Mouse (Mus musculus): Measurements from ENCODE around the gene Os9.
"Not testable (repeated sequence)": the region's sequence is repeated elsewhere in the genome, so short reads cannot be mapped to it uniquely, and the experiment has no call there.

Os9 gene

GRCm38 (mm10) chr10:127121066-127121477, at the start of gene Os9:
Gene Os9, minus strand, starts transcription at chr10:127121131.
- peak; percentile 96 for DNase-seq

DNA sequence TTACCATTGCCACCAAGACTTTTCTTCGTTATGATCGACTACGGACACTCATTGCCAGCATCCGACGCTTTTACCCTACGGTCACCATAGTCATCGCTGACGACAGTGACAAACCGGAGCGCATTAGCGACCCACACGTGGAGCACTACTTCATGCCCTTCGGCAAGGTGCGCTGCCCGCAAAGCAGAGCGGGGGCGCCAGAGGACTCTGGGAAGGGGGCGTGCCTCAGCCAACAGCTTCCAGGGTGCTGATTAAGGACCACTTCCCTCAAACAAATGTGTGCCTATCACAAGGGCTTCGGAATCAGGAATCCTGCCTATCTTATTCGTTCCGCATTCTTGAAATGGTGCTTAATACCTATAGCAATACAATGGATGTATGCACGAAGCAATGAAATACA, 49.1 kb upstream of the Os9 start:
- DNase-seq, result no peak

DNA sequence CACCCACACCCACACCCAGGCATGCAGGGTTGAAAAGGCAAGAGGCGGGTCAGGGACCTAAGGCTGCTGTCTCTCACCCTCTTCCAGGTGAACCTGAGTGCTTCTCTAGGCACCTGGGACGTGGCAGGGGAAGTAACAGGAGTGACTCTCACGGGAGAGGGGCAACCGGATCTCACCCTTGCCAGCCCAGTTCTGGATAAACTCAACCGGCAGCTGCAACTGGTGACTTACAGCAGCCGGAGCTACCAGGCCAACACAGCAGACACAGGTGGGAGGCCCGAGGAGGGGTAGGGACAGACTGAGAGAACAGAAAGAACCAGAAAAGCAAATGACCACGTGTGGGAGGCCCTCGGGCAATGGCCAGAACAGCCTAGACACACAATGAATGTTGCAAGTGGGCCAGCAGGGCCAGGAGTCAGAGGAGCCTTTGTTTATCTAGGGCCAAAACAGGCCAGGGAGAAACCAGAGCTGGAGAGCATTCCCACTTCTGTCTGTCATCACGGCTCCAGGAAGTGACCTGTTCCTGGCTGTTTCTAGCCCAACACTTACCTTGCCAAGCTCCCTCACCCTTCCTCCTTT, 46.8 kb upstream of the Os9 start:
- no peak for DNase-seq

GRCm38 (mm10) chr10:127166771-127167613, 46.1 kb upstream of the Os9 start:
- DNase-seq, result no peak

- no peak for DNase-seq
Measured at GRCm38 (mm10) chr10:127166404-127166715, 45.4 kb upstream of the Os9 start.

GRCm38 (mm10) chr10:127165654-127166403, 44.9 kb upstream of the Os9 start:
- peak; percentile 74 to 84 for DNase-seq

DNA sequence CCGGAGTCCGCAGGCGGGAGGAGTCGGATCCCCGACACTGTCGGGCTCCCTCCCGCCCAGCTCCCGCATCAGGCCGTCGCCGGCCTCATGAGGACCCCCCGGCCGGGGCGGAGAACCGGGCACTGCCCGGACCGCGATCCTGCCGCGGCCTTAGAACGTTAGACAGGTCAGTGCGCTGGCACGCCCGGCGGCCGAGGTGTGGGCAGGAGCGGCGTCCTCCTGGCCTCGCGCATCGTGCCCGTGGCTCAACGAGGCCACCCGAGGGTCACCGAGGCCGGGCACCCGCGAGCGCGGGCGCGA, 44.4 kb upstream of the Os9 start:
- DNase-seq, result peak in 1 of 2 experiments; percentile 75

DNA sequence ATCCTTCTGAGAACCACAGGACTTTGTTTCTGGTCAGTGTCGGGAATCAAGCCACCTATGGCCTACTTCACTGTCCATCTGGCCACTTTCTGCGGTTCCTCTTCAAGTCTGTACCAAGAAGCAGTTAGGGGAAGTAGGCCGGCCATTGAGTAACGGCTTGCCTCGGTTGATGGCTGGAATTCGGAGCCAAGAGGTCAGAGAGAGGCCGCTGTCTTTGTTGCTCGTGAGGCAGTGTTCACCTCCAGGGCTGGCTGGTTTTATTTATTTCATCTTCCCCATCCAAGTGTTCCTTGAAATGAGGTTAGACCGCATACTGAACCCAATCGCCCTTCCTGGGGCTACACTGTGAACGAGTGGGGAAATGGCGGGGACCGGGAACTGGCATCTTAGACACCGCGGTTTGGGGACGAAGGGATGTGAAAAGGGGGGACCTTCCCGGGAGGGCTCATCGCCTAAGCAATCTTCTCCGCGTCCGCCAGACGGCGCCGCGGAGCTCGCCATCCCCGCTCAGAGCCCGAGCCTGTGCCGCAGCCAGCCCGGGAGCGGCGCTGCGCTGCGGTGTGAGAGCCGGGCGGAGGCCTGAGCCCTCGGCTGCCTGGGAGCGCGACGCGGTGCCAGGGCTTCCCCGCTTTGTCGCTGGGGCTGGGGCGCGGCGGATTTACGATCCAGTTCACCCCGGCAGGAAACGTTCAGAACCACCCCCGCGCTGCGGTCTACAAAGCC, 43.9 kb upstream of the Os9 start, which contains the start of gene B4galnt1:
Gene B4galnt1, plus strand, starts transcription at position 595 of the 723 bp plus-strand sequence.
- DNase-seq, result peak; percentile 91

DNA sequence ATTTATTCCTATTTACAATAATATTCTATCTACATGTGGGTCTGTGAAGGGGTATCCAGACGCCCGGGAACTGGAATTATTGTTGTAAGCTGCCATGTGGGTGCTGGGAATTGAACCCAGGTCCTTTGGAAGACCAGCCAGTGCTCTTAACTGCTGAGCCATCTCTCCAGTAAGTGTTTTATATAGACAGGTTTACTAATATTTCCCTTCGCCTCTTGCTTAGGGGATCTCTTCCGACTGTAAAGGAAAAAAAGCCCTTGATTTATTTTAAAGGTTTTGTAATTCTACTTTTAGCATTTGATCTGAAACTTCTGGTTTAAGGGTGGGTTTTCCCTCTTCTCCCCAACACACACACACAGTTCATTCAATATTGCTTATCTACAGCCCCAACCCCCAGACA, 43.3 kb upstream of the Os9 start:
- no peak for DNase-seq

DNA sequence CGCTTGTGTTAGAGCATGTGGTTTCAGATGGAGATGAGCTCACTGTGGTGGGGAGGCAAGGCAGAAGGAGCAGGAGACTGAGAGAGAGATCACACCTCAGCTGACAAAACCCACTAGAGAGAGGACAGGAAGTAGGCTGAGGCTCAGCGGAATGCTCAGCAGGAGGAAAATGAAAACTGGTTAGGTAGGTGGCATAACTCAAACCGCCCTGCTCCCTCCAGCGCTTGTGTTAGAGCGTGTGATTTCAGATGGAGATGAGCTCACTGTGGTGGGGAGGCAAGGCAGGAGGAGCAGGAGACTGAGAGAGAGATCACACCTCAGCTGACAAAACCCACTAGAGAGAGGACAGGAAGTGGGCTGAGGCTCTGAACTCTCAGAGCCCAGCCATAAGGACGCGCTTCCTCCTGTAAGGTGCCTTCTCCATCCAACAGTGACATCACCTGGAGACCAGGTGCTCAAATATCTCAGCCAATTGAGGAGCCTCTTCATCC, 41.9 kb upstream of the Os9 start:
- not testable (repeated sequence) for DNase-seq

DNA sequence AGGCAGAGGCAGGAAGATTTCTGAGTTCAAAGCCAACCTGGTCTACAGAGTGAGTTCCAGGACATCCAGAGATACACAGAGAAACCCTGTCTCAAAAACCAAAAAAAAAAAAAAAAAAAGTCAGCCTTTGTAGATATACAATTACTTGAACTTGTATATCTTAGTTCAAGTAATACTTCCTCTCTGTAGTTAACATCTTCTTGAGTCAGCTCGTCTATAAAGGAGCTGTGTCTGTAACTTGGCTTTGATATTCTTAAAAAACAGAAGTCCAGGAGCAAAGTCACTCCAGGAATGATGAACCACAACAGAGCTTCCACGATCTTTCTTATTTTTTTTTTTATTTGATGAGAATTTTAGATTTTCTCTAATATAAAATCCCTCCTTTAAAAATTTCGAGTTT, 39.8 kb upstream of the Os9 start:
- DNase-seq, result no peak

GRCm38 (mm10) chr10:127160081-127160480, 39.1 kb upstream of the Os9 start:
- DNase-seq, result no peak

DNA sequence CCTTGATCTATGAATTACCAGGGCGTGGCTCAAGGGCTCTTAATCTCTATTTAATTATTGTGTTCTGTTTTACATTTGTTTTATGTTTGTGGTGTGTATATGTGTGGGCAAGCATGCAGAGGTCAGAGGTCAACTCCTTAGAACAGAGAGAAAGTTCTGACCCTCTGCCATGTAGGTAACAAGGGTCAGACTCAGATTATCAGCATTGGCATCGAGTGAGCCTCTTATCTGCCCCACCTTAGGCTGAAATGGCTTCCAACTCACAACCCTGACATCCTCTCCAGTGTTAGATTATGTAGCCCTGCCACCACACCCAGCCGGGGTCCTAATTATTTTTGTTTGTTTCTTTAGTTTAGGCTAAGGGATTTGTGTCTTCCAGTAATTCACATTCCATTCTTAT, 37.5 kb upstream of the Os9 start:
- no peak for DNase-seq

DNA sequence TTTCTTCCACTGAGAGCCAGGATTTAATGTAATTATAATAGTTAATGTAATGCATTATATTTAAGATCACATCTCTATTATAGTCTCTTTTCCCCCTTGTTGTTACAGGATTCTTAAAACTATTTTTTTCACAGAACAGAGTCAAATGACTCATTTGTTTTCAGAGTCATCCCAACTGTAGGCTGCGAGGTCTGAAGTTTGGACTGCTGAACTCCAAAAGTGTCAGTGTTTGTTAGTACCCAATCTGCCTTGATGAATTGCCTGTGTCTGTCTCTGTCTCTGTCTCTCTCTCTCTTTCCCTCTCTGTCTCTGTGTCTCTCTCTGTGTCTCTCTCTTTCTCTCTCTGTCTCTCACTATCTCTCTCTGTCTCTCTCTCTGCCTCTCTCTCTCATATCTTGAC, 35.6 kb upstream of the Os9 start:
- DNase-seq, result no peak

DNA sequence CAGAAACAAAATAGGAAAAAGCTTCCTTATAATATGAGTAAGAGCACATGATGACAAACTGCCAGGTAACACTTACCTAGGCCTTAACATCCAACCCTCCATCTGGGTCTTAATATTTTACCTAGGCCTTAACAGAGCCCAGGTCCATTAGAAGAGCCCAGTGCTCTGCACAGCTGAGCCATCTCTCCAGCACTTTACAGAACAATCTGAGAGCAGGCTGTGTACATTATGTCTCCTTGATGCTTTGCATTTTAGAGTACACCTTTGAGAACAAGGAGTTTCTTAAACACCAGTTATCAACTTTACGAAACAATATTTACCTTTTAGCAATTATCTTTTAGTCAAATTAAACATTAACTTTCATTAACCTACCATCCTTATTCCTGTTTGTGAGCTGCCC, 35.2 kb upstream of the Os9 start:
- DNase-seq, result no peak

DNA sequence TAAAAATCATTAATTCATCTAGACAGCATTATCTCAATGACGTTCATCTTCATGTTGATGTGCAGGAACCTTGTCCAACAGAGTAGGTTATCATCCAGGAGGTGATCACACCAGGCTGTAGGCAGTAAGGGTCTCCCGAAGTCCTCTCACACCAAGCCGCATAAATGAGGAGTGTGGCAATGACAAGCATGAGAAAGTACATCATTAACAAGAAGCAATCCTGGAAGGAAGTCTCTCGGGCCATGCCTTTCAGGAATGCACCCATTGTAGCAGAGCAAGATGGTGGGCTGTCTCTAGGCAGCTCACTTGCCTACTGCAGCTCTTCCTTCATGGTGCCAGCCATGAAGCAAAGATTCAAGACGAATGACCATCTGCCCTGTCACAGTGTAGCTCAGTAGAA, 33.7 kb upstream of the Os9 start:
- DNase-seq, result no peak

GRCm38 (mm10) chr10:127154241-127154640, 33.3 kb upstream of the Os9 start:
- no peak for DNase-seq

- DNase-seq, result no peak
Measured at GRCm38 (mm10) chr10:127153323-127153722, 32.4 kb upstream of the Os9 start.

DNA sequence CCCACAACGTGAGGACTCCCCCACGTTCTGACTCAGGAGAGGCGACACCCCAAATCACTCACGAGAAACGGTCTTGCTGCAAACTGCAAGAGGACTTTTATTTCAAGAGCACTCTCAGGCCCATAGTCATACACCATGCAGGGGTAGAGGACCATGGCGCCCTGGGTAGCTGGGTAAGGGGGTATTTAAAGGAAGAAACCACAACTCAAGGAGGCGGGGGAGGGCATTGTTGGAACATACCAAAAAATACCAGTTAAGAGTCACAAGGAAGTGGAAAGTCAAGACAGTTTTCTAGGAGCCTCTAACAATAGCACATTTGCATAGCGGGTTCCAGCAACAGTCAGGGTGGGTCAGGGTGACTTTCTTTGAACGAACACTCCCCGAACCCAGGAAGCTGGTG, 31.6 kb upstream of the Os9 start:
- DNase-seq, result not testable (repeated sequence)

GRCm38 (mm10) chr10:127151233-127151632, 30.3 kb upstream of the Os9 start:
- DNase-seq, result not testable (repeated sequence)

- DNase-seq, result no peak
Measured at GRCm38 (mm10) chr10:127150471-127150872, 29.5 kb upstream of the Os9 start.

DNA sequence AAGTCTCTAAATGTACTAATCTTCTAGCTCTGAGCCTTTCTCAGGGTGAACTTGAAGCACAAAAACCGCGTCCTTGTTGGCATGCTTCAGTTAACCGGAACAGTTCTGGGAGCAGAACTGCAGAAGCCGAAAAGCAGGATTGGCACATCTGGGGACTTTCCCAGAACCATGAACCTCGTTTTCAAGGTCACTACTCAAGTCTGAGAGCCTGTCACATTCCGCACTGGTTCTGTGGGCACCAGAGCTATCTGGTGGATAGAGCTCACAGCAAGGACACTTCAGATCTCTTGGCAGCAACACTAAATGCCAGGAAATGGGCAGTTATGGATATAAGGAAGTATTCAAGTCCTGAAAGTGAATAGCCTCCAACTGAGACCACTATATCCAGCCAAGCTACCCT, 26.2 kb upstream of the Os9 start:
- no peak for DNase-seq

GRCm38 (mm10) chr10:127145303-127145702, 24.4 kb upstream of the Os9 start:
- no peak for DNase-seq
